Mouse (Mus musculus) cortical plate, adult 2 months (tissue): ENCODE results near the gene Gm9945.
A peak's percentile ranks its signal among the peaks of the same experiment; 100 is the strongest.

Experiments used
- CTCF ChIP-seq: fragments of 200-500 bp; IDR thresholded peaks from 2 replicates; pipeline ENCODE4 v1.5.1; 2011; ENCODE audit warnings: mild to moderate bottlenecking, control low read depth, low read length; ENCODE audit not compliant: insufficient read depth; ENCODE audit errors: extremely low read depth
- POLR2A ChIP-seq: fragments of 200-500 bp; IDR thresholded peaks from 2 replicates; pipeline ENCODE4 v1.6.1; 2011; ENCODE audit warnings: mild to moderate bottlenecking, low read length, control low read depth; ENCODE audit not compliant: insufficient read depth; ENCODE audit errors: extremely low read depth

DNA sequence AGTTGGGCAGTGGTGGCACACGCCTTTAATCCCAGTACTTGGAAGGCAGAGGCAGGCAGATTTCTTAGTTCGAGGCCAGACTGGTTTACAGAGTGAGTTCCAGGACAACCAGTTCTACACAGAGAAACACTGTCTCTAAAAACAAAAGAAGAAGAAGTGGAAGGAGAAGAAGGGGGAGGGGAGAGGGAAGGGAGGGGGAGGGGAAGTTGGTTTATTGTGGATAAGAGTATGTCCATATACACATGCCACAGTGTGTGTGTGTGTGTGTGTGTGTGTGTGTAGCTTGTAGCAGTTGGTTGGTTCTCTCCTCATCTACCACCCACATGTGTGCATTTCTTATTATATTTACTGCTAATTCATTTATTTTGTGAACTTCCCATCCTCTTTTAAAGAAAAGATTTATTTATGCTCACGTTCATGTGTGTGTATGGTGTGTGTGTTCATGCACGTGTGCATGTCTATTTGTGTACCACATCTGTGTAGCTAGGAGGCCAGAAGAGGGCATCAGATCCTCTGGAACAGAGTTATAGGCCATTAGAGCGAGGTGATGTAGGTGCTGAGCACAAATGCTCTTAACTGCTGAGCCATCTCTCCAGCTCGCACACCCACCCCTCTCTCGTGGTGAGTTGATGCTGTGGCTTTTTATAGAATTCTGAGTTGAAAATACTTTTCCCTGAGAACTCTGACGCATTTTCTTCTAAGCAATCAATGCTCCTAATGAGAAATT, 22.2 kb downstream of the Gm9945 start:
- TF ChIP-seq CTCF (peak; percentile 32; the same call in 1 of the 2 replicates), POLR2A (no peak)
